Mouse (Mus musculus) hindbrain, embryonic 14.5 days (tissue): ENCODE measurements around the gene Tbl1xr1. TPM values are rescaled to one million over a fixed set of nuclear protein-coding genes. Genes with fewer than 3 reads are reported as not detected.

Experiments used
- ATAC-seq: fragments of 200-750 bp; cut with Nextera tagmentation; 2 replicates; pipeline ENCODE4 v1.8.0; 2017; ENCODE audit warnings: moderate number of reproducible peaks, mild to moderate bottlenecking, moderate TSS enrichment, moderate library complexity; ENCODE audit not compliant: low FRiP score
- DNase-seq: peaks from one replicate; pipeline ENCODE4 v3.0.0-alpha.2; 2015; ENCODE audit warnings: low spot score
- H3K27ac ChIP-seq: fragments of 300-500 bp; sonication (generic); 2 replicates; pipeline ENCODE4 v1.5.1; 2014; ENCODE audit warnings: mild to moderate bottlenecking, moderate library complexity
- H3K27me3 ChIP-seq: fragments of 300-500 bp; sonication (generic); 2 replicates; pipeline ENCODE4 v1.6.1; 2014; ENCODE audit warnings: mild to moderate bottlenecking, low read length, mixed read lengths; ENCODE audit not compliant: control insufficient read depth, insufficient read depth
- H3K36me3 ChIP-seq: fragments of 300-500 bp; sonication (generic); replicated peaks from 2 replicates; pipeline ENCODE4 v1.6.1; 2014; ENCODE audit not compliant: control insufficient read depth, insufficient read depth
- H3K4me1 ChIP-seq: fragments of 300-500 bp; sonication (generic); replicated peaks from 2 replicates; pipeline ENCODE4 v1.6.1; 2014; ENCODE audit warnings: antibody characterized with exemption, low read length, mixed read lengths; ENCODE audit not compliant: control insufficient read depth, insufficient read depth
- H3K4me2 ChIP-seq: fragments of 300-500 bp; sonication (generic); replicated peaks from 2 replicates; pipeline ENCODE4 v1.6.1; 2014; ENCODE audit warnings: mild to moderate bottlenecking, moderate library complexity
- H3K4me3 ChIP-seq: fragments of 300-500 bp; sonication (generic); replicated peaks from 2 replicates; pipeline ENCODE4 v1.5.1; 2014; ENCODE audit warnings: mild to moderate bottlenecking, low read length
- H3K9ac ChIP-seq: fragments of 300-500 bp; sonication (generic); 2 replicates; pipeline ENCODE4 v1.6.1; 2014
- H3K9me3 ChIP-seq: fragments of 300-500 bp; sonication (generic); 2 replicates; pipeline ENCODE4 v1.6.1; 2016; ENCODE audit warnings: low read length; ENCODE audit not compliant: control insufficient read depth
- WGBS: fragments of 180-500 bp; shearing (Covaris S2); extraction: QIAGEN DNeasy Blood & Tissue Kit; methylation state at CpG from one replicate; pipeline ENCODE4 v1.1.7; 2014; 5-methylcytosine and 5-hydroxymethylcytosine counted together
- polyA plus RNA-seq: library from polyadenylated mRNA; unstranded; fragments of >200 nt; fragmentation: Nextera tagmentation; extraction: Ambion mirVana; gene quantifications from 2 replicates; pipeline ENCODE4 v1.2.1, GENCODE M21; 2014

The Tbl1xr1 gene
- polyA plus RNA-seq, 1 experiment from 2014 or later = 23.9 TPM

DNA sequence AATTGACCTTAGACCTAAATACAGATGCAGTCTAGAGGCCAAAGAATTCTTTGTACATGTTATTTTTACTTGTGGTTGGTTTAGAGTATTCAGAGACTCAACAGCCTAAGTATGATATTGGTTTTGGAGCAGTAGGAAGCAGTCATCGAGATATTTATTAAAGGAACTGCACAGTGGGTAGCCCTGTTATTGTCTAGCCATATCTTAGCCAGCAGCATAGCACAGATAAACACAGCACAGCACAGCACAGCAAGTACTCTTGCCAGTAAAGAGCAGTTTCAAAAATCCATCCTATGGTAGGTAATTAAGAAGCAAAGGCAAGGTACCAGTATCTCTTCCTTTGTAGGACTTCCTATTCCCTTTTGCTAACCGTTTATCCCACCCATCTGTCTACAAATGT lies 54.8 kb downstream of the Tbl1xr1 start:
- Histone ChIP-seq H3K9me3 (no peaks in the 10 kb centered on the region), H3K4me1 (0 out of 2 replicates have a peak, but pooled peaks cover 2% of the 10 kb centered on the region), H3K36me3 (0 out of 2 replicates have a peak, but pooled peaks cover 3% of the 10 kb centered on the region), H3K27ac (no peak overlapping the region), H3K27me3 (no peaks in the 10 kb centered on the region), H3K9ac (no peak overlapping the region), H3K4me2 (no peak overlapping the region), H3K4me3 (no peak overlapping the region)
- WGBS = 91% methylated on average over 2 of the region's 2 CpGs
- ATAC-seq (no peak), DNase-seq (no peak)

GRCm38 (mm10) chr3:22133626-22134025 lies 57.2 kb downstream of the Tbl1xr1 start:
- 0 out of 2 replicates have a peak, but pooled peaks cover 2% of the 10 kb centered on the region for H3K4me1 ChIP-seq
- WGBS = 93% methylated on average over 7 of the region's 7 CpGs
- H3K27me3 ChIP-seq = no peaks in the 10 kb centered on the region
- ATAC-seq (no peak), DNase-seq (no peak)
- no peak overlapping the region for H3K9ac ChIP-seq
- no peak overlapping the region for H3K4me2 ChIP-seq
- H3K36me3 ChIP-seq = no peaks in the 10 kb centered on the region
- no peak overlapping the region for H3K4me3 ChIP-seq
- no peaks in the 10 kb centered on the region for H3K9me3 ChIP-seq
- H3K27ac ChIP-seq = no peak overlapping the region

DNA sequence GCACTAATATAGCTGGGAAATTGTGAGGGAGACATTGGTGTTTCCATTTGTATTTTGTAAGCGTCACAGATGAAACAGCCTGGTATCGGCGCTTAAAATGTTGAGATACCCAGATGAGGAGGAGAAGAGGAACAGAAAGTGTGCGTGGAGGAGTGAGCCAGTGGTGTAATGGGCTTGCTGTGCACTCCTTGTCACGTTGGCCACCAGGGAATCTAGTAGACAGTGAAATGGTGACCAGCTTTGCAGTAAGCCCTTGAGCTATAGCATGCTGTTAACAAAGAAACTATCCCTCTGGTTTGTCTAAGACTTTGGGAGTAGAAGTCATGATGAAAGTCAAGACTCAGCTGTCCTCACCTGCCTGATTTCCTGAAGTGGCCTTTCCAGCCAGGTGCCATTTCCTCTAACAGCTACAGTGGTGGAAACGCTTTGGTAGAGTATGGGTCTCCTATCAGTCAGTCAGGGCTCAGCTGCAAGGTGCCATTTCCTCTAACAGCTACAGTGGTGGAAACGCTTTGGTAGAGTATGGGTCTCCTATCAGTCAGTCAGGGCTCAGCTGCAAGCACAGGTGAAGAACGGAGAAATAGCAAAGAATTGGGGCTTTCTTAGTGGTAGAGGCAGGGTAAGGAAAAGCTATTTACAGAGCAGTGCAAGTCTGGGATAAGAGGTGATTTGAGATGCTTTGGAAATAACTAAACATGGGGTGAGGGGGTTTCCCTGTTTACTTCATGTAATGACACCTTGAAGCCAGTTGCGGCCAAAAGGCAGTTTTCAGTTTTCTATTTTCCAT lies 61.5 kb downstream of the Tbl1xr1 start:
- no peak overlapping the region for H3K27ac ChIP-seq
- no peak overlapping the region for H3K9ac ChIP-seq
- H3K27me3 ChIP-seq = no peaks in the 10 kb centered on the region
- DNase-seq = no peak
- no peak overlapping the region for H3K4me3 ChIP-seq
- H3K4me2 ChIP-seq = no peak overlapping the region
- WGBS = 91% methylated on average over 9 of the region's 9 CpGs
- no peaks in the 10 kb centered on the region for H3K9me3 ChIP-seq
- H3K4me1 ChIP-seq = peaks cover 13% of the 10 kb centered on the region; the same call in 1 of the 2 replicates
- no peaks in the 10 kb centered on the region for H3K36me3 ChIP-seq
- no peak for ATAC-seq

- H3K27me3 ChIP-seq = no peaks in the 10 kb centered on the region
- ATAC-seq = no peak
- 76% methylated on average over 2 of the region's 2 CpGs for WGBS
Observed at GRCm38 (mm10) chr3:22138580-22139099, 62.2 kb downstream of the Tbl1xr1 start.

GRCm38 (mm10) chr3:22140111-22140658 lies 63.7 kb downstream of the Tbl1xr1 start:
- H3K9ac ChIP-seq = no peak overlapping the region
- ATAC-seq (no peak), DNase-seq (no peak)
- WGBS = 59% methylated on average over 3 of the region's 3 CpGs
- no peak overlapping the region for H3K27ac ChIP-seq
- no peaks in the 10 kb centered on the region for H3K36me3 ChIP-seq
- no peak overlapping the region for H3K4me3 ChIP-seq
- H3K9me3 ChIP-seq = no peaks in the 10 kb centered on the region
- no peaks in the 10 kb centered on the region for H3K27me3 ChIP-seq
- H3K4me1 ChIP-seq = peaks cover 13% of the 10 kb centered on the region; the same call in 1 of the 2 replicates
- H3K4me2 ChIP-seq = no peak overlapping the region

More at GRCm38 (mm10) chr3:22138580-22139099, 62.2 kb downstream of the Tbl1xr1 start:
- no peak overlapping the region for H3K4me2 ChIP-seq
- no peak overlapping the region for H3K9ac ChIP-seq
- no peaks in the 10 kb centered on the region for H3K36me3 ChIP-seq
- H3K27ac ChIP-seq = no peak overlapping the region
- H3K9me3 ChIP-seq = no peaks in the 10 kb centered on the region
- H3K4me3 ChIP-seq = no peak overlapping the region
- peaks cover 13% of the 10 kb centered on the region; the same call in 1 of the 2 replicates for H3K4me1 ChIP-seq
- DNase-seq = no peak

DNA sequence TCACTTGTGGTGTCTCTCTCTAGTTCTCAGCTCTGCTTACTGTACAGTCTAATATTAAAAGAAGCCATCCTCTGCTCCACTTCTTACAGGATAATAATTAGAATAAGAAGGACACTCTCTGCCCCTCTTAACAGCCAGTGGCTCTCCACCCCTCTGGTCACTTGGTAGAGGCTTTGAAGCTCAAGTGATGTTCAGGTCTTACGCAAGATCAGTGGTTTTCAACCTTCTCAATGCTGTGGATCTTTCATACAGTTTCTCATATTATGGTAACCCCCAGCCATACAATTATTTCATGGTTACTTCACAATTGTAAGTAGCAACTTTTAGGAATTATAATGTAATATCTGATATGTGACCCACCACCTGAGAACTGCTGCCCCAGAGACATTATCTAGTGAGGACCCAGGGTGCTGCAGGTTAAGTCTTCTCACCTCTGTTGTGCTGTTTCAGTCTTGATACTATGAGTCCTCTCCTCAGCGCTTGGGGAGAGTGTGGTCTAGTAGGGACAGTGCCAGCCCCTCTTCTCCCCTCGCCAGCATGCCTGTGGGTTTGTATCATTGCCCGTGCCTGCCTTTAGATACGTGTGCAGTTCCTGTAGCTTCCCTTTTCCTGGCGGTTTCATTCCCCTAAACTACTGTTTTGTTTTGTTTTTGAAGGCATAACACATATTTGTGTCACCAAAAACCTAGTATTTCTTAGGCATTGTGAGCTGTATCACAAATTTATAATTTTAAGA lies 65.7 kb downstream of the Tbl1xr1 start:
- no peaks in the 10 kb centered on the region for H3K9me3 ChIP-seq
- 89% methylated on average over 6 of the region's 6 CpGs for WGBS

GRCm38 (mm10) chr3:22142846-22143641 lies 66.6 kb downstream of the Tbl1xr1 start:
- no peak overlapping the region for H3K4me2 ChIP-seq
- WGBS = 67% methylated on average over 5 of the region's 5 CpGs
- no peak overlapping the region for H3K27ac ChIP-seq
- H3K9me3 ChIP-seq = no peaks in the 10 kb centered on the region
- no peaks in the 10 kb centered on the region for H3K27me3 ChIP-seq
- ATAC-seq (no peak), DNase-seq (no peak)
- H3K4me3 ChIP-seq = no peak overlapping the region
- no peak overlapping the region for H3K9ac ChIP-seq
- H3K4me1 ChIP-seq = peaks cover 13% of the 10 kb centered on the region; the same call in 1 of the 2 replicates
- H3K36me3 ChIP-seq = no peaks in the 10 kb centered on the region

More for the DNA sequence above, 65.7 kb downstream of the Tbl1xr1 start:
- Histone ChIP-seq H3K27me3 (no peaks in the 10 kb centered on the region), H3K27ac (no peak overlapping the region), H3K9ac (no peak overlapping the region), H3K4me3 (no peak overlapping the region), H3K36me3 (no peaks in the 10 kb centered on the region), H3K4me1 (peaks cover 13% of the 10 kb centered on the region; the same call in 1 of the 2 replicates), H3K4me2 (no peak overlapping the region)
- DNase-seq (no peak), ATAC-seq (no peak)

- Histone ChIP-seq H3K9me3 (no peaks in the 10 kb centered on the region), H3K9ac (no peak overlapping the region), H3K4me2 (no peak overlapping the region), H3K4me1 (peaks cover 13% of the 10 kb centered on the region; the same call in 1 of the 2 replicates), H3K27me3 (no peaks in the 10 kb centered on the region), H3K36me3 (no peaks in the 10 kb centered on the region), H3K27ac (no peak overlapping the region), H3K4me3 (no peak overlapping the region)
- no peak for ATAC-seq
- WGBS = 96% methylated on average over 2 of the region's 2 CpGs
- DNase-seq = no peak
Observed at GRCm38 (mm10) chr3:22144255-22144654, 67.8 kb downstream of the Tbl1xr1 start.
